Mouse (Mus musculus): ENCODE data around the gene Pde4d.

Pde4d gene

DNA sequence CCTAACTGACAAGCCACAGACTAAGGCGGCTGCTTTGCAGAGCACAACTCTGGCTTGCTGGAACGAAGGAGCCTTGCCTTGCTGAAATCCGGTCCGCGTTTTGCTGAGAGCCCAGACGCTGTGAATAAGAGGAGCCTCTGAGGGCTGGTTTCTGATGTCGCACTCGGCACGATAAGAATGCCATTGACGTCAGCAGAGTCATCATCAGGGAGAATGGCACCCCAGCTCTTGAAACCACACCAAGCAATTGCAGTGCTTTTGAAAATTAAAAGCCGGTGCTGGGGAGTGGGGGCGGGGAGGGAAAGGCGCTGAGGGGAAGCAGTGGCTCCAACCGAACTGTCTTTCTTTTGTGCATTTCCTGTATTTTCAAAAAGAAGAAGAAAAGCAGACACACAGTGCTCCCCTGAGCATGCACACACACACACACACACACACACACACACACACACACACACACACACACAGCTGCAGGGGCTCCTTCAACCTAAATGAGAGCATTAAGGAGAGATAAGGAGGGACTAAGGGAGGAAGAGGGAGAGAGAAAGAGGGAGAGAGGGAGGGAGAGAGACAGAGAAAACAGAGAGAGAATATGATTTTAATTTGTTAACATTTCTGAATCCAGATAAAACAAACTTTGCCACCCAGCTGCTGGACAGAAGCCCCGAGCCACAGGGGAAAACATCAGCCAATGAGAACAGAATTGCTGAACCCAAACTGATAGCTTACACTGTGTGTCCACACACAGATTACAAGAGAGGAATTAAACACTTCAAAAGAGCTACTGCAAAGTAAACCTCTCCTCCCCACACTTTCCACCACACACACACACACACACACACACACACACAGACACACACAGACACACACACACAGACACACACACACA is 1372.9 kb downstream of the Pde4d start:
- peak; percentile 89 for DNase-seq (ENCODE audit: low spot score)

DNA sequence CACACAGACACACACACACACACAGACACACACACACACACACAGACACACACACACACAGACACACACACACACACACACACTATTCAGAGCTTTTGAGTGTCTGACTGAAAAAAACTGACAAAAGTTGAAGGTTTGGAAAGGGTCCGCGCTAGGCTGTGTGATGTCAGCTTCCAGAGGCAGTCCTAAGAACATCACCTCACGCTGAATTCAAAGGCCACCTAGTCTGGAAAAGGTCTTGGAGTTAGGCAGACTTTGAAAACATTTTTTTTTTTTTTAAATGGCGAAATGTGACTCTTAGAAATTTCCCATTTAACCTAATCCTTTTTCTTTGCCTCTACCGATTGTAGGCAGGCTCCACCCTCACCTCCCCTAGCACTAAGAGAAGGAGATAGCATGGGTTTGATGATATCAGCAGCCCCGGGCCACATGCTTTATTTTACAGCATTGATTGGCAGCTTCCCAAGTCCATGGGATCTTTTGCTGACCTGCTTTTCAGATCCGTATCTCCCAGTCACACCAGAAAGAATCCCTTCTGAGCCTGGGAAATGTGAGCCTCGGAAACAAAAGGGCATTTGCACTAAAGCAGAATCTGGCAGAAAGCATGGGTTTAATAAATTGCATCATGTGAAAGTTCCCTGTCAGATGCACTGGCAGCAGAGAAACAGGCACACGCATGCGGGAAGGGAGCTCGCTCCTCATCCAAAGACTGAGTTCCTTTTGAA is 1373.7 kb downstream of the Pde4d start:
- peak; percentile 15 for DNase-seq (ENCODE audit: low spot score)

DNA sequence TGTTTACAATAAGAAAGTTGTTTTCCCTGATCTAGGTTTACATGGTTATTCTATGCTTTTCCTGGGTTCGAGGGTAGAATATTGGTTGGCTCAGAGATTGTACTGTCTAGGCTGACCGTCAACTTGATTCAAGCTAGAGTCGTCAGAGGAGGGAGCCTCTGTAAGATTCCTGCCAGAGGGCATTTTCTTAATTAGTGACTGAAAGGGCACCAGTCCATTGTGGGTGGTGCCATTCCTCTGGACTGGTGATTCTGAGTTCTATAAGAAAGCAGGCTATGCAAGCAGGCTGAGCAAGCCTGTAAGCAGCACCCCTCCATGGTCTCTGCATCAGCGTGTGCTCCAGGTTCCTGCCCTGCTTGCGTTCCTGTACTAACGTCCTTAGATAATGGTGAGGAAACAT is 1376.1 kb downstream of the Pde4d start:
- no peak for DNase-seq (ENCODE audit: low spot score)

DNA sequence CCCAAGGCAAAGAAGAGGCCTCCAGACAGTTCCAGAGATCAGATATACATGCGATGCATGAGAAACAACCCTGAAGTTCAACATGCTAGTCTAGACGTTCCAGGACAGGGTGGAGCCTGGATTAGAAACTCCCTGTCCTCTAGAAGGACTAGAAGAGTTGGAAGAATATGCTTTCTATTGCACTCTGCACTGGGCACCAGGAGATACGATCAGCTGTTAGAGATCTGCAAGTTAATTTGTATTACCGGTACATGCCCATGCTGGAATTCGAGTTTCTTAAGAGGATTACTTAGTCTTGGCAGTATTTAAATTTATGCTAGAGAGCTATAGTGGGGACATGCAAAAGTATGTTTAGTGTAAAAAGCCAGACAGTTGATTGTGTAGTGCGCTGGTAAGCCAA is 1377.6 kb downstream of the Pde4d start:
- DNase-seq (ENCODE audit: low spot score), result no peak

DNA sequence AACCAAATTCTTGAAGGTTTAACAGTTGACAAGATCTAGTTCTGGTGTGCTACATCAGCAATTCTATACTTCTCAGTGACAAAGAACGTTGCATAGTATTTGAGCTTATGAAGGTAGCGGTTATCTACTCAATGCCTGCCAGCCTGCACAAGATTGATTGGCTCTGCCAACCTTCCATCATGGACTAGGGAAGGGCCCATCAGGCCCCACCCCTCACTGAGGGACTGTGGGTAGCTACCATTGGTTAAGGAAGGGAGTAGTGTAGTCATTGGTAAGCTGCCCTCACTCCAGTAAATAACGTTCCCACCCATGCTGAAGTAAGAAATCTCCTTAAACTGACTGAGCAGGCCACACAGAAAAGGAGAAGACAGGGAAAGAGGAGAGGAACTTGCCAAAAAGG is 1378.2 kb downstream of the Pde4d start:
- DNase-seq (ENCODE audit: low spot score), result no peak

DNA sequence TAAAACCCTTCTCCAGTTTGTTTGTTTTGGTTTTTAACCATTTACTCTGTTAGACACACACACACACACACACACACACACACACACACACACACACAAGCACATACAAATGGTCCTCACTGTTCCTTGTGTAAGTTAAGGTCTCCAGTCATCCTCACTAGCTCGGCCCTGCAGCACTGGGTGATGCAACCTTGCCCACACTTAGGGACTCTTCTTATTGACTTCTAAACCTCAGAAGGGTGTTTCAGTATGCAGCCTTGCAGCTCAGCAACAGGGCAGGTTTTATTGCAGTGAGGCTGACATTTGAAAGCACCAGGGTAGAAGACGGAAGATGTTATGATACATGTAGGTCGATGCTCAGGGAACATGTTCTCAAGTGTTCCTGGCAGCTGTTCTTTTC is 1379.7 kb downstream of the Pde4d start:
- no peak for DNase-seq (ENCODE audit: low spot score)

DNA sequence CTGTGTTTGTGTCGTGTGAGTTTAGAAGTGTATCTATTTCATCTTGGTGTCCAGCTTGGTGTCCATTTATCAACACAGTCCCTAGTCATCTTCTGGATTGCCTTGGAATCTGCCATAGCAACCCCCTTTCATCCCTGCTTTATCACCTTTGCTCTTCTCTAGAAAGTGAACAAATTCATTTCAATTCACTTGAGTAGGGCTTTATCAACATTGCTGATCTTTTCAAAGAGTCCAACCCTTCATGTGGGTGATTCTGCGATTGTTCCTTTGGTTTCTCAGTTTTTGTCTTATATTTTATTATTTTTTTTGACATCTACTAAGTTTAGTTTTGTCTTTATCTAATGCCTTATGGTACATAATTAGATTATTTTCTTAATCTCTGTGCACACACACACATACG is 1385.2 kb downstream of the Pde4d start:
- DNase-seq (ENCODE audit: low spot score), result no peak

DNA sequence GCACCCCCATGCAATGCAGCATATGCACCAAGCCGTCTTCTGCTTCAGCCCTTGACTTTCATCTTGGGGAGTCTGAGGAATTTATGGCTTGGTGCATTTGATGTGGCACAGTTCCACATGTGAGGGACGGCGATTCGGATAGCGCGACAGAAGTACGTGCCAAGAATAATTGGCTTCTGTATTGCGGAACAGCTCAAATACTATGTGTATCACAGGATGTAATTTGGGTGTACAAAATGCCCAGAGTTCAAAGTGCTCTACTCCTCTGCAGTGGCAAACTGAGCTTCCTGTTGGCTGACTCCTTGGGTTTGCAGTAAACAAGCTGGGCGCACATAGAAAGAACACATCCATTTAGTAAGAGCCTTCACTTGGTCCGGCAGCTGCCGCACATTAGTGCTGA is 1387.7 kb downstream of the Pde4d start:
- no peak for DNase-seq (ENCODE audit: low spot score)

DNA sequence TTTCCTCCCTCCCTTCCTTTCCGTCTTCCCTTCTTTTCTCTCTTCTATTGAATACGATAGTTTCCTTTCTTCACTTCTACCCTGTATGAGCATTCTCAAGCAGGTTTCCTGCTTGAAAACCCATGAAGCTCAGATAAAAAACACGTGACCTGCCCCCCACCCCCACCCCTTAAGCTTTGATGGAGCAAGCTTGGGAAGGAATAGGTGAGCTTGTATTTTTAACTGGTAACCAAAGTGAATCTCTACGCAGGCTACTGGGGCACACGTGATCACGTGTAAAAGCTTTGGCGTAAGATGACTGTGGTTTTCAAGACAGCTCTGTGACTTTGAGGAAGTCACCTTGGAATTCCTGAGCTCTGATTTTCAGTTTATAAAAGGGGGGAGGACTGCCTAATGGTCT is 1388.2 kb downstream of the Pde4d start:
- DNase-seq (ENCODE audit: low spot score), result no peak

DNA sequence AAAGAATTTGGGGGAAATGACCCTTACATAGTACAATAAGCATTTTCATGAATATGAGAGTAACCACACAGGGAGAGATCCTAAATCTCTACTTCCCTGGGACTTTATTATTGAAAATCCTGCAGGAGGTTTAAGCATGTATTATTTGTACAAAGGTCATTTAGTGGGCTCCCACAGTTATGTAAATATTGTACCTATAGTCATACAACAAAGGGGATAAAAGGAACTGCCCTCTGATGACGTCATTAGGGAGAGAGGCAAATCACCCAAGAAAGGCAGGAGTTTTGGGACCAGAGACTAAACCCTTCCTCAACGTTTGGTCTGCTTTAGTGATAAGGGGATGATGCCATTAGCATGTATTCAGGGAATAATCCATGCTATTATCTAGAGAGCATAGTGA is 1390.5 kb downstream of the Pde4d start:
- no peak for DNase-seq (ENCODE audit: low spot score)

DNA sequence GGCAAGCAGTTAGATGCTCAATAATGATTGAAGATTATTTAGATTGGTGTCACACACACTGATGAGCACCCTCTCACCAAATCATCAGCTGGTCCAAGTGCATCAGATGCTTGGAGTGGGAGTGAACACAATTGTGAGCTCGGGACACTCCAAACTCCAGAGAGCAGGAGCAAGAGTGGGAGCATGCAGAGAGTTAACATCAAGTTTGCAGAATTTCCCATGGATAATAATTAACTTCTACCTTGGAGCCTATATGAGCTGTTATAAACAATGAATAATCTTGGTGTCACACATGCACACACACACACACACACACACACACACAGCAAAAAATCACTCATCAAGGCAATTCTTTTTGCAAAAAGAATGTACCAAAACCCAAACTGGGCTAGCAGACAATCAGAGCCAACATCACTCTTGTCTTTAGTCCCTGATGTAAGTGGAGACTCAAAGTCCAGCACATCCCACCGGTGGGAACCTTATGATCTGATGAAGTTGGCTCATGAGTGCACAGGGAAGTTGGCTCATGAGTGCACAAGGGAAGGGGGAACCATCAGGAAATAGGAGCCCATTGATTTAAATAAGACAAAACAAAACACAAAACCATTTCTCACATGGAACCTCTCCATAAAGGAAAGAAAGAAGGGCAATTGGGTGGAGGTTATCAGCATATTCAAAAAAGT is 1391.5 kb downstream of the Pde4d start:
- DNase-seq (ENCODE audit: low spot score), result no peak

DNA sequence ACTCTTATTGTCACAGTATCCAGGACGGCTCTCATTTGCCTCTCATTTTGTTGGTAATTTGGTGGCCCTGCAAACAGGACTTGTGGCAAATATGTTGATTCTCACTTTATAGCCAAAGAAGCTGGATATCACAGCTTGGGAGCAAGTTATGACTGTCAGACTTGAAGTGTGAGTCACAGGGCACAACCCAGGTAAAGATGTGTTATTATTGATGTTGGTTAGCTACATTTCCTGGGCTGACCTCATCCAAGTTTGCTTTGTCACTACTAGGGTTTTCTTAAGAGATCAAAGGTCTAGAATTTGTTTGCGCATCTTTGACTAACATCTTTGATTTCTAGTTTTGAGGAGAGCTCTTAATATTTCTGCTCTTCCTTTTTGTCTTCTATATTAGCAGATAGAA is 1393.2 kb downstream of the Pde4d start:
- no peak for DNase-seq (ENCODE audit: low spot score)

DNA sequence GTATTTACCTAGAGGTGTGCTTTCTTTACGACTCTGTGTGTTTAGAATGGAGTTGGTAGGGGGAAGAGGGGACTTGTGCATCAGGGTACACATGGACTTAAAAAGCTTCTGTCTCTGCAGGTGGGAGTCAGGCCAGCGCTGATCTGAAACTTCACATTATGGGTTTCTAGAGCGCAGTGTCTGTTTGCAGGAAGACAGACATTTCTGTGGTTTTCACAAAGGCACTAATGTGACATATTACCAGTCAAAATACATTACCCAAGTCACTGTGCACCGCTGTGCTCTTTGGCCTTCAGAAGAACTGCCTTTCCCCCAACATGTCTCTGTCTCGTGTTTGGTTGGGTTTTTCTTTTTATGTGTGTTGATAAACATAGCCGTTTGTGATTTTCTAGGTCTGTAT is 1395.1 kb downstream of the Pde4d start:
- DNase-seq (ENCODE audit: low spot score), result no peak

DNA sequence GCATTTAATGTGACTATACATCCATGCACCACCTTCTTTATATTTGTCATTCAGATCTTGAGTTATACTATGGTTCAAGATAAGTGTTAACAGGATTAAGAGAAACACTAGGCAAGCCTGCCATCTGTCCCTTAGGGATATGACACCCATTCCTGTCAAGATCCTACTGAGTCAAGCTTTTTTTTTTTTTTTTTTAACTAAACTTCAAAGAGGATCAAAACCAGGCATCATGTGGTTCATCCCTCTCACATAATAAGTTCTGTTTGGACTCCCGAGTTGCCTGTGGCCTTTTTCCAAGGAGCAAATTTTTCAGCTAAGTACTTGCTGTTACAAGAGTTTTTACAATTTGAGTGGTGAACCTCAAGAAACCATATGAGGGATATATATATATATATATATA is 1414.1 kb downstream of the Pde4d start:
- DNase-seq (ENCODE audit: low spot score), result no peak

DNA sequence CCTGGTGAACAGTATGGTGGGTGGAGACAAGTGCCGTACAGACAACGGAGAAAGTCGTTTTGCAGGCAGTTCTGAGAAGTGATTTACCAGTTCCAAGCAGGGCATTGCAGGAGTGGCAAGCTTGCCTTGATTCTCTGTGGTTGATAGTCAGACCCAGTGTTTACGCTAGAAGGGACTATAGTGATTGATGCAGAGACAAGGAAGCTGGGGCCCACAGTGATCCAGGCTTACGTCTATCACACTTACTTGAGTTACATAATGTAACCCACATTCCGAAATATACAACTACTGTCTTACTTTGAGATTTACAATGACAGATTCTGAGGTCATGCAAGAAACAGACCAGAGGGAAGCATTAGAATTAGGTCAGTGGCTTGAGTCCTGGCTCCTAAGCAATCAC is 1414.6 kb downstream of the Pde4d start:
- DNase-seq (ENCODE audit: low spot score), result no peak

DNA sequence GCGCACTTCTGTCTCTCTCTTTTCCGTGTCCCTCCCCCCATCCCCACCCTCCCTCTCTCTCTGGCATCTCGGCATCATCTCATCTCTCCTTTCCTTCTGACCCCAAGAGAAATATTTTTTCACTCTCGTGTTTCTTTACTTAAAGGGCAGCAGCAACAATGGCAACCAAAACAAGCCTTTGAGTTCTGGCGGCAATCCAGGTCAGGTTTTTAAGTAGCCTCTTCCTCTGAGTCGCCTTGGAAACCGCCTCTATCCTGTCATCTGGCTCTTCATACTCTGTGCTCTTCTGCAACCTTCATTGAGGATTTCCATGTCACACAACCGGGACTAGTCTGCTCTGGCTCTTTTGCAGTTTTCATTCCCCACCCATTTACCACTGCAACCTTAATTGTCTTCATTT is 1430.6 kb downstream of the Pde4d start:
- DNase-seq (ENCODE audit: low spot score), result no peak

DNA sequence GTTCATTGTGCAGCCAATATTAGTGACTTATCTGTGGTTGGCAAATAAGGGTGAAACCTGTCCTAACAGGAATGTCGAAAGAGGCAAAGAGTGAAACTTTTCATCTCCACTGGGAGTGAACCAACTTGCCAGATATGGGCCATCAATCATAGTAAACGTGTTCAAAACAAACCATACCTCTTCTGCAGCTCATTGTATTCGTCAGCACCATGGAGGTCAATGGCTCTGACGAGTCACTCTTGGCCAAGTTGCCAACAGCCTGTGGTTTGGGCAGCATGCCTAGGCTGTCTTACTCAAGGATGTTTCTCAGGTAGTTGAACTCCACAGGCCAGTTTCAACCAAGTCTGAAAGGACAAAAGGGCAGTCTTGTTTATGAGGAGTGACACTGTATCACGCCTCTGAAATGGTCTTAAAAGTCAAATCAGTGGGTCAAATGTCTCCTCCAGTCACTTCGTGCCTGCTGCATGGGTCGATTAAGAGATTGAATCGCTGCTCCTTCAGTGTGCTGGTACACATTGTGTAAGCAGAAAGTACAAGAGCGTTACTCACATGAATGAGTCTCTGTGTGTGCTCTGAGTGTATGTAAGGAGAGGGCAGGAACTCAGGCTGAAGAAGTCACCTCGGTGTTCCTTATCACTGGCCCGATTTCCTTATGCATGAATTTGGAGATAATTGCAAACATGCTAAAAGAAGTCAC is 1431.6 kb downstream of the Pde4d start:
- DNase-seq (ENCODE audit: low spot score), result no peak

DNA sequence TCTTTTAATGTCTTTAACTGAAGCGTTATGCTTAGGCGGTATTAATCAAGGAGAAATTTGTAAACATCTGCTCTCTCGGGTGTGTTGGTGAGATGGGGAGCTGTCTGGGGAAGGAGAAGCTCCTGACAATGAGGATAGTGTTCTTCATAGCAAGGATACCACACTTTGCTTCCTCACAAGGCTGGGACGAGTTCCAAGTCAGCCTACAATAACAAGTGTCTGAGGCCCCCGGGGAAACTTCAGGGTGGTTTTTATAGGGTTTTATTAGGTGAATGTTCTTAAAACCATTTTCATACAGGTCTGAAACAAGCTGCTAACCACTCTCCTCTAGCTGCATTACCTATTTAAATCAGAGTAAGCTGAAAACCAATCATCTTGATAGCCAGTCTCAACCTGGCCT is 1433.9 kb downstream of the Pde4d start:
- DNase-seq (ENCODE audit: low spot score), result no peak

DNA sequence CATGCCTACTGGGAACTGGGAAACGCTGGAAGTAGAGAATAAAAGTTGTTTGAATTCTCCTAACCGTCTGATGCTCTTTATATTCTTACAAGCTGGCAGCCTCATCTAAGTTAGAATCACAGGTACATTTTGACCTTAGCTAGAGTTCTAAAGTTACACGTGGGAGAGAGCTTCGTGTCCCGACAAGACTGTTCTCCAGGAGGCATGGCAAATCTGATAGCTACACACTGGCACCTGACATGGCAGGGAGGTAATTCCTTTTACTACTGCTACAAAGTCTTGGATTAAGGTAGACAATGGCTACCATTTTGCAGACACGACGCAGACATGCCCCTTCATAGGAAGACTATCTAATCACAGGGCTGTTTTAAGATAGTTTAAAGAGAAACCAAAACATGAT is 1435.1 kb downstream of the Pde4d start:
- DNase-seq (ENCODE audit: low spot score), result no peak

DNA sequence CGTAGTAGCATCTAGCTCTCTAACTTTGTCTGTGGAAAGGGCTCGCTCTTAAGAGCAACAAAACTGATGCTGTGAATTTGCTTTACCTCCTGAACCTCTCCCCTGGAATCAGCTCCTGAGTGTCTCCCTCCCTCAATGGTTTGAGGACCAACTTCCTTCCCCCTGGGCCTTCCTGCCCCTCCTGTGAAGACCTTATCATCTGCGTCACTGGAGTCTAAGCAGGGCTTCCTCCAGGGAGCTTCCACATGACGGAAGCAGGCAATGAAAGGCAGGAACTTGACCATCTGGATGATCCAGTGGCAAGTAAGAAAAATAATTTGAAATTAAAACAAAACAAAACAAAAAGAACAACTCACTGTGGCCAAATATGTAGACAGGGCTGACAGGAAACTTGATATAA is 1438.5 kb downstream of the Pde4d start:
- no peak for DNase-seq (ENCODE audit: low spot score)

DNA sequence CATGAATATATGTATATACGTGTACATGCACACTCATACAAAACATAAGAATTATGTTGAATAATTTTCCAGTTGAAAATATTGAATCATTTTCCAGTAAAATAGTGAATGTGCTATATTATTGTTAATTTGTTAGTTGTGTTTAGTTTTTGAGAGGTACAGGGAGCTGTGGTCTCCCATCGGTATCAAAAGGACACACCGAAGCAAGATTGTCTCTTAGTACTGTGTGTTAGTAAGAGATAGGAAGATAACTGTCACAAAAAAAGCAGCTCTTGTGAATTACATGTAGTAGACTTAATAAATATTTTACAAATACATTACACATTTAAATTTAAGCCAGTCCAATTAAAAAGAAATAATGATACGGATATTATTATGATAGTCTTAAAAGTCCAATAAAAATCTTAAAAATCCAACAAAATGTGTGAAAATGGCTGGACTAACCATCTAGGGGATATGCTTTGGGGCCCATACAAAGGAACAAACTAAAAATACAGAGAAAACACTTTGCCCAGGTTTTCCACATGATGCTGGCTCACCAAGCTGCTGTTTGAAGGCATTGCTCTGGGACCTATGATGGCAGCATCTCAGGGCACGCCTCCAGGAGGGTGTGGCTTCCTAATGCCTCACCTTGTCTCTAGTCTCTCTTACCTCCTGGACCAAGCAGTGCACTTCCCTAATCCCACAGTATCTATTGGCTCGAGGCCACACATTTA is 1441.6 kb downstream of the Pde4d start:
- DNase-seq (ENCODE audit: low spot score), result no peak

DNA sequence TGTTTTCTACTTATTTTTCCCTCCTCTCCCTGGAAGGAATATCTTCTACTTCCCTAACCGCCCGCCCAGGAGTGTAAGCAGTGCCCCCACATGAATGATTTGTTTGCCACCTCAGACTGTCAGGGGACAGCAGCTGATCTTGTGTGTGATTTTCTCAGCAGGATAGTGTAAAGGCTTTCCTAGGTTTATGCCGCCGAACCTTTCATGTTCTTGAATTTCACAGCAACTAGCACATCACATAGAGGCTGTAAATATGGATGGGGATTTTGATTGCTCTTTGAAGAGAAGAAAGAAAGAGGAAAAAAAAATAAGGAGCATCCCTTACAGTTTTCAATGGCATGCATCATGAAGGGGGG is 1442.1 kb downstream of the Pde4d start:
- no peak for DNase-seq (ENCODE audit: low spot score)

Data from layer of hippocampus, adult 9-10 months (tissue).